Mouse (Mus musculus) CH12F3 (cell line): ENCODE results near the gene Ucp3.

Source experiments
- in situ Hi-C: fragments of 300-500 bp; cut with MboI; formaldehyde crosslinking; loops from 2 replicates; pipeline ENCODE4 v1.14.3; 2020; ENCODE audit warnings: low sequenced_read_pairs

The Ucp3 gene

DNA sequence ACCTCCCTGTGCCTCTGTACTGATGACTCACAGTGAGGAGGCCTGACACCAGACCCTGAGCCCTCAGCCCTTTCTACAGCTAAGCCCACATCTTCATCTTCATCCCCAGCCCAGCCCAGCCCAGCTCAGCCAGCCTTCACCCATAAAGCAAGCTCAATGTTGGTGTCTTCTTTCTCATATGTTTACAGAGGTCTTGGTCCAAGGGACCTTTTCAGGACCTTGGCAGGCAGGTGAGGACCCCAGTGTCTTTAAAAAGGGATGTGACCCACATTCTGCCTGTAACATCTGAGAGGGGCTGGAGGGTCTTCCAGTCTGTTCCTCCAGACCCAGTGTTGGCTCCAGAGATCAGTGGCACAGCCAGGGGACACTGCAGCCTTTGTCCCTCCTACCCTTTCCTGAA is 26.7 kb downstream of the Ucp3 start:
- in situ Hi-C loops = no loop called here

DNA sequence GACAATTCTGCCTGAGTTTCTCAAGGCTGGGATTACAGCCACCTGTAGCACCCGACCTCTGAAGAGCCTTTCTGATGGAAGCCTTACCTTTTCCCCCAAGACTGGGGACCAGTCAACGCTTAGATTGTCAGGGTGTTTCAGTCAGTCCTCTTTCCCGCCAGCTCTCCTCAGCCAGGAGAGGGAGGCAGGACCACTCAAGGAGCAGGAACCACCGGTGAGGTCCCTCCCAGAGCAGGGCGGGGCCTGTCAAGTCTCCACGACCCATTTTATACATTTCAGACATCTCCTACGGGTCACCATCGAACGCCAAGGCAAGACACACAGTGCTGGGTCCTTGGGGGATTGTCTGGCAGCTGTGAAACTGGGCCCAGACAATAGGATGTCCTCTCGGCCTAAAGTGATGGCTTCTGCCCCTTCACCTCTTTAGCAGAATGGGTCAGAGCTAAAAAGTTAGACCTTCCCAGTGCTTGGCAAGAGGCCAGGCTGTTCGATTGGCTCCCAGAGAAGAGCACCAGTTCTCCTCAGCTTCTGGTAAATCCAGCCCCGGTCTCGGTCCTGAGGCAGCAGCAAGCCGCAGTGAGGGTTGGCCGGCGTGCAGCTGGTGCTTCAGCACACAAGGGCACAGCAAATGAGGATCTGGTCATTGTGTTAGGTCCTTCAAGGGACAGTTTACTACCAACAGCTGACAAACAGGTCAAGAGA is 27.6 kb downstream of the Ucp3 start:
- in situ Hi-C loops = no loop called here

DNA sequence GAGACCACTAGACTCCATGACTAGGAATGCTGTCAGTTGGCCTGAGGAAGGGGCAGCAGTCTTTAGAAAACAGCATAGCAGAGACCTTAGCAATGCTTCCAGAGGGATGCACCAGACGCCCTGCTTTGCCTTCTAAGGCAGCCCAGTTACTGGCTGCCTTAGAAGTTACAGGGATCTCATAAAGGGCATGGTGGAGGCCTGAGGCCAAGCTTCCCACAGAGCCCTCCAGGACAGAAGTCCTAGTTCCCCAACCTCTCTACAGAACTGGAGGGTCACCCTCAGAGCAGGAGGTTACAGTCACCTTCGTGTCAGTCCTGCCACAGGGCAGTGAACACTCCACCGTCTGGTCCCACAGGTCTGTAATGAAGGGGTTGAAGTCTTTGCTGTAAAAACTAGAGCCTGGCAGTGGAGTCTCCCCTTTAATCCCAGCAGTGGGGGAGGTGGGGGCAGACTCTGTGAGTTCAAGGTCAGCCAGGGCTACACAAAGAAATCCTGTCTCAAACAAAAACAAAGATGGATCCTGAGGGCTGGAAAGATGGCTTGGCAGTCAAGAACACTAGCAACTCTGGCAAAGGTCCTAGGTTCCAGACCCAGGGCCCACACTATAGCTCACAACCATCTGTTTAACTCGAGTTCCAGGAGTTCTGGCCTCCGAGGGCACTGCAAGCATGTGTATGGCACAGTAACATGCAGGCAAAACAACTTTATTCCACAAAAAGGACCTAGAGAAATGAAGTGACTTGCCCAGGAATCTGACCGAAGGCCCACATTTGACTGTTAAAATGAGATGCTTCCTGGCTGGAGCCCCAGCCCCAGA is 28.4 kb downstream of the Ucp3 start:
- in situ Hi-C loops = no loop called here

DNA sequence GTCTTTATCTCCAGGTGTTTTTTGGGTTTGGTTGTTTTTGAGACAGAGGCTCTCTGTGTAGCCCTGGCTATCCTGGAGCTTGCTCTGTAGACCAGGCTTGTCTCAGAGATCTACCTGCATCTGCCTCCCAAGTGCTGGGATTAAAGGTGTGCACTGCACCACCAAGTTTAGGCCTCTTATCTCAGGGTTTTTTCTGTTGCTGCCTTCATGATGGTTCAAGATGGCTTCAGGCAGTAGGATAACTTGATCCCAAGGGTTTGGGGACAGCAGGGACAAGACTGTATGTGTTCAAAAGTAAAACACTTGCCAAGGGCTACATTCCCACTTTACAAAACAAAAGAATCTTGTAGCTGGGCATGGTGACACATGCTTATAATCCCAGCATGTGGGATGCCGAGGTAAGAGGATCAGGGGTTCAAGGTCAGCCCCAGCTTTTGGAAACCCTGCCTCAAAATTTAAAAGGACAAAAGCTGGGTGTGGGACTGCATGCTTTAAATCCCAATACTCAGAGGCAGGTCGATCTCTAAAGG is 29.1 kb downstream of the Ucp3 start:
- in situ Hi-C loops = no loop called here

DNA sequence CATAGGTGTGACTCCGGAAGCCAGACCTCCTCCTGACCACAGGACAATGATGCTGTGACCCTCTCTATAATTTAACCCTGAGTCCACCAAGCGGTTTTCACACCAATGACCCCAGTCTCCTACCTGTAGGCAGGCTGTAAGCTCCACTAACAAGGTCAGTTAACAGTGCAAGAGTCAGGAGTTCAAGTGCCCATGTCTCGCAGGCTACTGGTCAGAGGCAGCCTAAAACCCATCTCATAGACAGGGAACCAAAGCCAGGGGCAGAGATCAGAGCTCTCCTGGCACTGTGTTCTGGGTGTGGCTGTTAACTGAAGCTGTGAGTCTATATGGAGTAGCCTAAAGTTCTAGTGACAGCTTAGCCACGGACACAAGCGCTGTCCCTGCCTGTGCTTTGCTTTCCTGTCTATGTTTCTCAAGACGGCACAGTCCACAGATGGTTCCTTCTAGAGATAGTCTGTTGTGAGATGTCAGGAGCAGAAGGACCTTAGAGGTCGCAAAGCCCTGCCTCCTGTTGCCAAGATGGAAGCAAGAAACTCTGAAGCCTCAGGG is 29.7 kb downstream of the Ucp3 start:
- in situ Hi-C loops = no loop called here

DNA sequence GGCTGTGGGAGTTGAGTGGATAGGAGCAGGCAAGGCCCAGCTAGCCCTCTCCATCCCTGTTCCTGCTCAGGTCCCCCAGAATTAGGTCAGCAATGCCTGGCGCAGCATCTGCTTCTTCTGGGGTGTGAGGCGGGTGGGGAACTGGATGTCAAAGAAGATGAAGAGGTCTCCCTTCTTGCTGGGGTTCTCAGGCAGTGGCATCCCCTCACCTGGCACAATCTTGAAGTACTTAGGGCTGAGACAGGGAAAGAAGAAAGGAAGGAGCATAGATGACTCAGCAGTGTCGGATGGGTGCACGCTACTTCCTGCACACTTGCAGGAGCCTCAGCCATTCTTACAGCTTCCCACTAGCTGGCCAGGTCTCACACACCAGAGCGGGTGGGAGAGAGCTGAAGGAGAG is 30.3 kb downstream of the Ucp3 start:
- in situ Hi-C loops = no loop called here

DNA sequence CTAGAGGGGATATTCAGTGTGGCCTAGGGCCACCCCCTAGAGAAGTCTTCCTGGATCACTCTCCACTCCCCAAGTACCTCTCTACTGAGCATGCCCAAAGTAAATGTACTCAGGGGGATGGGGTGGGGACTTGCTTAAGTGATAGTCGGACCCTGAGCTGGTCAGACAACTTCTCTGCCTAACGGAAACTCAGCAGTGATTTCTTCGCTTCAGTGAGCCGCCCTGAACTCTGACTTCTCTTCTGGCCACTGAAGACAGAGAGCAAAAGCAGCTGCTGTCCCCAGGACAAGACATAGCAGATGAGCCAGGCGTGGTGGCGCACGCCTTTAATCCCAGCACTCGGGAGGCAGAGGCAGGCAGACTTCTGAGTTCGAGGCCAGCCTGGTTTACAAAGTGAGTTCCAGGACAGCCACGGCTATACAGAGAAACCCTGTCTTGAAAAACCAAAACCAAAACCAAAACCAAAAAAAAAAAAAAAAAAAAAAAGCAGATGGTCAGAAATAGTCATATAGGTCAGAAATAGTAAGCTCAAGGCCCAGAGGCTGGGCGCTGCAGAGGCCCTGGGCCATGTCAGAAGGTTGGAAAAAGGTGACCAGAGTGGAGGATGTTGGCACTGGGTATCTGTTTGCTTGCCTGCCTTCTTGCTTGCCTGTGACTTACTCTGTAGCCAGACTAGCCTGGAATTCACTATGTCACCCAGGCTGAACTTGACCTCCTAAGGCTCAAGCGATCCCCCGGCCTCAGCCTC is 32.1 kb downstream of the Ucp3 start:
- in situ Hi-C loops = no loop called here

DNA sequence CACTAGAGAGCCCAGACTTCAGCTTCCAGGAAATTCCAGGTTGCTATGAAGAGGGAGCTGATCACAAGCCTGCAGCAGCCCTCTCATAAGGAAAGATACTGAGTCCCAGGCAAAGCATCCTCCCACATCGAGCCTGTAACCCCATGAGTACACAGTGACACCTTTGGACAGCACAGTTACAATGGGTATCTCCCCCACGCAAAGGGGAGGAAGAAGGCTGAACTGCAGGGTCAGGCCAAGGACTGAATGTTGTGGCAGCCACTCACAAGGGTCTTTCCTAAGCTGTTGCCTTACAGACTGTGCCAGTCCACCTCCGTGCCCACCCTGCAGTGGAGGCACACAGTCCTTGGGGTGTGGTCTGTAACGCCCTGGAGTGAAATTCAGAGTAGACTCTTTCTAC is 33.7 kb downstream of the Ucp3 start:
- in situ Hi-C loops = no loop called here

DNA sequence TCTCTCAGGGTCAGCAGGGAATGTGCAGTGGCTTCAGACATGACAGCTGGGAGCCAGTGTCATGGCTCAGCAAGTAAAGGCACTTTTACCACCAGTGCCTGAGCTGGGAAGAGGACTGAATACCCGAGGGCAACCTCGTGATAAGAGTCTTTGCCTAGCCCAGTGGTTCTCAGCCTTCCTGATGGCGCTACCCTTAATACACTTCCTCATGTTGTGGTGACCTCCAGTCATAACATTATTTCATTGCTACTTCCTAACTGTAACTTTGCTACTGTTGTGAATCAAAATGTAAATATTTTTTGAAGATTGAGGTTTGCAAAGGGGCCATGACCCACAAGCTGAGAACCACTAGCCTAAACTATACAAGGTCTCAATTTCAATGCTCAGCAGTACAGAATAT is 35.9 kb downstream of the Ucp3 start:
- in situ Hi-C loops = no loop called here

DNA sequence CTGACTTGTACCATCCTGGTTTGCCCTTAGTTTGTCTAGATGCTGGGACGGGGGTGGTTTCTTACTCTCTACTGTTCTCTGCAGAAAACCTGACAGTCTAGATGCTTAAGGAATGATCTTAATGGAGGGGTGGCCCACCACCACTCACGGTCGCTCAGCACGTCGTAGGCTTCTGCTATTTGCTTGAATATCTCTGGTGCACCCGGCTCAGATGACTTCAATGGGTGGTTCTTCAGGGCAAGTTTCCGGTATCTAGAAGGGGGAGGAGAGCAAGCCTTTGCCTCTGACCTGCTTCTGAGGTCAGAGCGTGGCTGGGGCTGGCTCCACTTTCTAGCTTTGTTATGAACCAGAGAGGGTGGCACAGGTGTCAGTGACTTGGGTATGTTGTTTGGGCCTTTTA is 38.8 kb downstream of the Ucp3 start:
- in situ Hi-C loops = no loop called here

DNA sequence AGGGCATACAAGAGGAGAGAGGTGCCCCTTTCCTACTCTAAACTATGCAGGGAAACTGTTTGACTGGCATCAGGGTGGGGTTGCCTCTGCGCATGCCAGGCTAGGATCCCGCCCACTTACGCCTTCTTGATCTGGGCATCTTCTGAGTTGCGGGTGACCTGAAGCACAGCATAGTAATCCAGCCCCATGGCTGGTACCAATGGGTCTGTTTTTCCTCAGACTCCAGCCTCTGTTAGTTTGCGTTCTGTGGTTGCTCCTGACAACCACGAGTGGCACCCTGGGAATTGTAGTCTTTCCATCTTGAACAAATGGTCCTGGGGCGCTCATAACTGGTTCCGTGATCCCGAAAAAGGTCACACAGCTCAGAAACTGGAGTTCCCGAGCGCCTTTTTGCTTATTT is 41.8 kb downstream of the Ucp3 start, which contains the start of gene Dnajb13:
Dnajb13 (minus strand) TSS at position 388 of the 400 bp plus-strand sequence.
- in situ Hi-C loops = no loop called here

DNA sequence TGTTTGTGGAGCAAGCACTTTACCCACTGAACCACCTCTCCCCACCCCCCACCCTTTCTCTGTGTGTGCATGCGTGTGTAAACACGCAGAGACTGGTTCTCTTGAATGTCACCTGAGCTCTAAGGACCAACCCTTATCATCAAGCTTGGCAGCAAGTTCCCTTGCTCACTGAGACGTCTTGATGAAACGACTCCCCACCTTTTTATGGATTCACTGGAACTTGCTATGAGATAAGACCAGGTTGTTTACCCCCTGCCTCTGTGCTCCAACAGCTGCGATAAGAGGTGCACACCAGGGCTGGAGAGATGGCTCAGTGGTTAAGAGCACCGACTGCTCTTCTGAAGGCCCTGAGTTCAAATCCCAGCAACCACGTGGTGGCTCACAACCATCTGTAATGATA is 47.4 kb downstream of the Ucp3 start:
- in situ Hi-C loops = no loop called here

DNA sequence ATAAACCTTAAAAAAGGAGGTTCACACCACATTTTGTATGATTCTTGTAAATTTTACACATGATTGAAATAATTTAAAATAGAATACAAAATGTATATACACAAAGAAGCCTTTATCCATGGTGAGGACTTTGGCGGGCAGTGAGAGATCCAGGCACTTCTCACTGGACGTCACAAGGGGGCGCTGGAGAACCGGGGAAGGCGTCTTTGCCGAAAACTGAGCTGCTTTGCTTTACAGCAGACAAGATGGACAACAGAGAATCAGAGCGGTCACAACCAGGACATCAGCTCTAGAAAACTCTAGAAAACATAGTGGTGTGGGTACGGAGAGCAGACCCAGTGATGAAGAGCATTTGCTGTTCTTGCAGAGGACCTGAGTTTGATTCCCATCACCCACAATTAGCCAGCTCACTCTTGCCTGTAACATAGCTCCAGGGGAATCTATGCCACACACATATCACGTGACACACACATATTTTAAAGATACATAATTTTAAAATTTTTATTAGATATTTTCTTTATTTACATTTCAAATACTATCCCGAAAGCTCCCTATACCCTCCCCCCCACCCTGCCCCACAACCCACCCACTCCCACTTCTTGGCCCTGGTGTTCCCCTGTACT is 48.0 kb downstream of the Ucp3 start:
- in situ Hi-C loops = no loop called here

DNA sequence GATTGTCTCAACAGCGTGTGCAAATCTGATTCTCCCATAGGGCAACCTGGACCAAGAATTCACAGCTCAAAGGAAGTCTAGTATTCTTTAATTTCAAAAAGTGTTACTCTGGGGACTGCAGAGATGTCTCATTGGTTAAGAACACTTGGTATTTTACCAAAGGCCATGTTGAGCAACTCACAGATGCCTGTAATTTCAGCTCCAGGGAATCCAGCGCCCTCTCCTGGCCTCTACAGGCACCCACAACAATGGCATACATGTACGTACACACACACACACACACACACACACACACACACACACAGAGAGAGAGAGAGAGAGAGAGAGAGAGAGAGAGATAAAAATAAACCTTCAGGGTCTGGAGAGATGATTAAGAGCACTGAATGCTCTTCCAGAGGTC is 49.4 kb downstream of the Ucp3 start:
- in situ Hi-C loops = no loop called here

DNA sequence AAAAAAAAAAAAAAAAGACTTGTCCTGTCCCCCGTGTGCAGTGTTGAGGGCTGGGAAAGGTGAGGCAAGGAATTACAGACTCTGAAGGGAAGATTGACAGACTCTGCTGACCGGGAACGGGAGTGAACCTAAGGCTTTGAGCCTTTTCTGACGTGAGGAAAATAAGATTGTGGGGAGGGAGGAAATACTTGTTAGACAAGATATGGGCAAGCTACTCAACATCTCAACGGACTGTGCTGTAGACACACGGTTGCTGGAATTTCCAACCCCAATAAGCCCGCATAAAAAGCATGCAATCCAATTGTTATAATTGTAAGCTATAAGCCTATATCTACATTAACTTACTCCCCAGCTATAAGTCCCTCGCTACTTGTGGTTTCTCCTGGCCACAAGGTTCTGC is 51.9 kb downstream of the Ucp3 start:
- in situ Hi-C loops = loop anchor here (25.0 kb wide), 1 partner anchor 288 kb away; no protein-coding TSS in a partner anchor

DNA sequence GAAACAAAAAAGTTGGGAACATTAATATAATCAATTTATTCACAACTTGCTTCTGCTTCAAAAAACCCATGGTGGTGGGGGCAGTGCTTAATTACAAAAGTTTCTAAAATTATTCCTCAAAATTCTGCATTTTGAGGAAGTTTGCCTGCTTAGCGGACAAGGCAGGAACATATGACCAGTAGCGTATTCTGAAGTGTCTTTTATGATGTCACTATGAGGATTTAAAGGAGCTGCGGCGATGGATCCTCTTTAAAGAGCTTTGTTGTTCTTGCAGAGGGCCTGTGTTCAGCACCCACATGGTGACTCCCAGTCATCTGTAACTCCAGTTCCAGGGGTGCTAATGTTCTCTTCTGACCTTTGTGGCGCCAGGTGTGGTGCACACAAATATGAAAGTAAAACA is 58.0 kb downstream of the Ucp3 start:
- in situ Hi-C loops = loop anchor here (25.0 kb wide), 1 partner anchor 282 kb away; no protein-coding TSS in a partner anchor

DNA sequence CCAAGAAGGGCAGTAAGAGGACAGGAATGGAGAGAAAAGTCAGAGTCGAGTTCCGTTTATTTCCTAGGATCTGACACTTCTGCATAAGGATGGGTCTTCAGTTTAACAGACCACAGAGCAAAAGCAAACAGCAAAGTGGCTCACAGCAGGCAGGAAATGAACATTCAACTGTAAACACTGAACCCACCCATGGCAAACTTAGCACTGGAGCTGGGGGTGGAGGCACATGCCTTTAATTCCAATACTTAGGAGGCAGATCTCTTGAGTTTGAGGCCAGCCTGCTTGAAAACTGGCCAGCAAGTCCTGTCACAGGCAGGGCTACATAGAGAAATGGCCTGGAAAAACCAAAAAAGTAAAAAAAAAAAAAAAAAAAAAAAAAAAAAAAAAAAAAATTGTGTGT is 60.7 kb downstream of the Ucp3 start:
- in situ Hi-C loops = loop anchor here (25.0 kb wide), 1 partner anchor 279 kb away; no protein-coding TSS in a partner anchor

DNA sequence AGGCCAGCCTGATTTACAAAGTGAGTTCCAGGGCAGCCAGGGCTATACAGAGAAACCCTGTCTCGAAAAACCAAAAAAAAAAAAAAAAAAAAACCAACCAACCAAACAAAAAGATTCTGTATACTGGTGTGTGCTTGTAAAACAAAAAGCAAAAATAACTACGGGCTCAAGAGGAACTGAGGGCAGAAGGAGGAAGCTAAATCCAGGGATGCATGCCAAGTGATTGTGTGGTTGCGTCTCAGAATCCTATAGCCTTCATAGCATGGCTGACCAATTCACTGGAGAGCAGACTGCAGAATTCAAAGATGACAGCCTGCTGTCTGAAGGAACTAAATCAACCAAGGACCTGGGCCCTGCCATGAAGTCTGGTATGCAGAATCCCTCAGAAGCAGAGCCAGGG is 61.4 kb downstream of the Ucp3 start:
- in situ Hi-C loops = loop anchor here (25.0 kb wide), 1 partner anchor 278 kb away; no protein-coding TSS in a partner anchor

DNA sequence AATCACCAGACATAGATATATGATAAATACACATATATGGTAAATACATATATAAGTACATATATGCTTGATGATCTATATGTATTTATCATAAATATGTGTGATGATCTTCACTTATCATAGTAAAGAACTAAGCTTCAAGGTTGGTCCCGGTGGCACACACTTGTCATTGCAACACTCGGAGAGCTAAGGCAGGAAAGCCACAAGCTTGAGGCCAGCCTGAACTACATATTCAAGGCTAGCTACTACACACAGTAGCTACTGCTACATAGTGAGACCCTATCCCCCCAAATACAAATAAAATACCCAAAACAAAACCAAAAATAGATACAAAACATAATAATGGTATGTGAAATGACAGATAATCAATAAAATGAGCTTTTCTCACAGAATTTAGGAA is 63.0 kb downstream of the Ucp3 start:
- in situ Hi-C loops = loop anchor here (25.0 kb wide), 1 partner anchor 276 kb away; no protein-coding TSS in a partner anchor
